Mouse (Mus musculus): ENCODE measurements at regions not wholly inside any gene's neighbourhood (a gene's known extent, or its start where the extent isn't known, plus 50 kb on each side); places are given as distances from the start of the nearest gene placed in this dataset.

- TF ChIP-seq CTCF (IDR thresholded peaks at IDR 0.05; ENCODE audit: insufficient read depth, low read depth, low read length) (no peak), POLR2A (IDR thresholded peaks at IDR 0.05; ENCODE audit: insufficient read depth, low read depth, low read length) (no peak)
Measured at GRCm38 (mm10) chr17:76032710-76033109, 481.0 kb upstream of the Fam98a start.

All from olfactory bulb, adult 2 months (tissue).